Mouse (Mus musculus) erythroblast, embryonic 14.5 days (primary cell): ENCODE results near the gene Ccl8. TPM values are rescaled to one million over a fixed set of nuclear protein-coding genes. Genes with fewer than 3 reads are reported as not detected.

ENCODE experiments used
- H3K27me3 ChIP-seq: 2 replicates; pipeline ENCODE4 v1.6.1; 2012; ENCODE audit warnings: inconsistent platforms; ENCODE audit not compliant: control insufficient read depth
- H3K36me3 ChIP-seq: 2 replicates; pipeline ENCODE4 v1.6.1; 2012; ENCODE audit warnings: mild to moderate bottlenecking, inconsistent platforms; ENCODE audit not compliant: control insufficient read depth
- H3K4me1 ChIP-seq: 2 replicates; pipeline ENCODE4 v1.6.1; 2012; ENCODE audit warnings: inconsistent platforms; ENCODE audit not compliant: control insufficient read depth
- H3K4me3 ChIP-seq: replicated peaks from 2 replicates; pipeline ENCODE3; 2012; ENCODE audit warnings: moderate library complexity, mild to moderate bottlenecking, inconsistent platforms
- H3K9me3 ChIP-seq: 2 replicates; pipeline ENCODE4 v1.6.1; 2012; ENCODE audit warnings: low read length, inconsistent platforms, mixed read lengths; ENCODE audit not compliant: control insufficient read depth
- GATA1 ChIP-seq: IDR thresholded peaks from 2 replicates; pipeline ENCODE4 v1.6.1; 2012; ENCODE audit warnings: low read length, inconsistent platforms, mixed read lengths
- TAL1 ChIP-seq: IDR thresholded peaks from 3 replicates; pipeline ENCODE4 v1.6.1; 2012; ENCODE audit warnings: low read length, inconsistent platforms, mixed read lengths
- polyA plus RNA-seq: library from polyadenylated mRNA; stranded (reverse); fragments of >175 nt; gene quantifications from 2 replicates; pipeline ENCODE4 v1.2.3, GENCODE M21; 2012

The Ccl8 gene
- polyA plus RNA-seq, 1 experiment = not detected

- Histone ChIP-seq H3K36me3 (no peaks in the 10 kb centered on the region), H3K27me3 (no peaks in the 10 kb centered on the region), H3K4me1 (no peaks in the 10 kb centered on the region), H3K9me3 (no peaks in the 10 kb centered on the region), H3K4me3 (no peak overlapping the region)
- no peak for TF ChIP-seq GATA1
- no peak for TF ChIP-seq TAL1
Observed at GRCm38 (mm10) chr11:82099511-82100323, 15.3 kb upstream of the Ccl8 start.

- H3K4me3 ChIP-seq = no peak overlapping the region
- TF ChIP-seq GATA1 (no peak), TAL1 (no peak)
- H3K9me3 ChIP-seq = peaks cover 3% of the 10 kb centered on the region
- H3K4me1 ChIP-seq = no peaks in the 10 kb centered on the region
- H3K27me3 ChIP-seq = no peaks in the 10 kb centered on the region
- H3K36me3 ChIP-seq = no peaks in the 10 kb centered on the region
Observed at GRCm38 (mm10) chr11:82101087-82101486, 13.9 kb upstream of the Ccl8 start.

GRCm38 (mm10) chr11:82101529-82101928 is 13.5 kb upstream of the Ccl8 start, which contains the start of gene Ccl12:
Gene Ccl12 (plus strand): TSS chr11:82101845.
- no peak within 1 kb of the TSS for H3K4me3 ChIP-seq
- peaks cover 3% of the 10 kb centered on the region for H3K9me3 ChIP-seq
- no peaks in the 10 kb centered on the region for H3K4me1 ChIP-seq
- TF ChIP-seq GATA1 = no peak
- TF ChIP-seq TAL1 = no peak
- no peaks in the 10 kb centered on the region for H3K36me3 ChIP-seq
- no peaks in the 10 kb centered on the region for H3K27me3 ChIP-seq

GRCm38 (mm10) chr11:82109611-82110010 is 5.4 kb upstream of the Ccl8 start:
- H3K4me1 ChIP-seq = no peaks in the 10 kb centered on the region
- H3K27me3 ChIP-seq = no peaks in the 10 kb centered on the region
- TF ChIP-seq GATA1 = no peak
- TF ChIP-seq TAL1 = no peak
- H3K36me3 ChIP-seq = no peaks in the 10 kb centered on the region
- no peak overlapping the region for H3K4me3 ChIP-seq
- peaks cover 3% of the 10 kb centered on the region for H3K9me3 ChIP-seq

GRCm38 (mm10) chr11:82110372-82111248 is 4.4 kb upstream of the Ccl8 start:
- no peak overlapping the region for H3K4me3 ChIP-seq
- H3K36me3 ChIP-seq = no peaks in the 10 kb centered on the region
- H3K9me3 ChIP-seq = peaks cover 3% of the 10 kb centered on the region
- no peaks in the 10 kb centered on the region for H3K27me3 ChIP-seq
- no peak for TF ChIP-seq GATA1
- TF ChIP-seq TAL1 = no peak
- no peaks in the 10 kb centered on the region for H3K4me1 ChIP-seq

- no peak for TF ChIP-seq TAL1
- TF ChIP-seq GATA1 = no peak
- H3K9me3 ChIP-seq = no peaks in the 10 kb centered on the region
- no peak overlapping the region for H3K4me3 ChIP-seq
- no peaks in the 10 kb centered on the region for H3K27me3 ChIP-seq
- no peaks in the 10 kb centered on the region for H3K36me3 ChIP-seq
- no peaks in the 10 kb centered on the region for H3K4me1 ChIP-seq
Observed at GRCm38 (mm10) chr11:82116041-82116440, 1.1 kb downstream of the Ccl8 start.

- TF ChIP-seq GATA1 = no peak
- TF ChIP-seq TAL1 = no peak
- no peaks in the 10 kb centered on the region for H3K36me3 ChIP-seq
Observed at GRCm38 (mm10) chr11:82132977-82133376, 18.0 kb downstream of the Ccl8 start.

GRCm38 (mm10) chr11:82136196-82136595 is 21.2 kb downstream of the Ccl8 start:
- no peaks in the 10 kb centered on the region for H3K36me3 ChIP-seq
- no peaks in the 10 kb centered on the region for H3K9me3 ChIP-seq
- H3K27me3 ChIP-seq = no peaks in the 10 kb centered on the region
- H3K4me1 ChIP-seq = no peaks in the 10 kb centered on the region
- no peak for TF ChIP-seq TAL1
- TF ChIP-seq GATA1 = no peak
- H3K4me3 ChIP-seq = no peak overlapping the region

More at GRCm38 (mm10) chr11:82132977-82133376, 18.0 kb downstream of the Ccl8 start:
- no peaks in the 10 kb centered on the region for H3K4me1 ChIP-seq
- no peaks in the 10 kb centered on the region for H3K27me3 ChIP-seq
- no peaks in the 10 kb centered on the region for H3K9me3 ChIP-seq
- no peak overlapping the region for H3K4me3 ChIP-seq
